Mouse (Mus musculus) thymus, adult 2 months (tissue): ENCODE measurements around the gene Asgr2.

Experiments used
- CTCF ChIP-seq: fragments of 200-500 bp; IDR thresholded peaks from 2 replicates; pipeline ENCODE4 v1.5.1; 2012; ENCODE audit warnings: mild to moderate bottlenecking, control low read depth, low read length, moderate library complexity, borderline replicate concordance; ENCODE audit not compliant: control insufficient read depth, poor library complexity, insufficient read depth; ENCODE audit errors: extremely low read depth
- POLR2A ChIP-seq: fragments of 200-500 bp; IDR thresholded peaks from 2 replicates; pipeline ENCODE4 v1.6.1; 2012; ENCODE audit warnings: mild to moderate bottlenecking, low read length, control low read depth, moderate library complexity; ENCODE audit not compliant: control insufficient read depth, poor library complexity, insufficient read depth; ENCODE audit errors: extremely low read depth

DNA sequence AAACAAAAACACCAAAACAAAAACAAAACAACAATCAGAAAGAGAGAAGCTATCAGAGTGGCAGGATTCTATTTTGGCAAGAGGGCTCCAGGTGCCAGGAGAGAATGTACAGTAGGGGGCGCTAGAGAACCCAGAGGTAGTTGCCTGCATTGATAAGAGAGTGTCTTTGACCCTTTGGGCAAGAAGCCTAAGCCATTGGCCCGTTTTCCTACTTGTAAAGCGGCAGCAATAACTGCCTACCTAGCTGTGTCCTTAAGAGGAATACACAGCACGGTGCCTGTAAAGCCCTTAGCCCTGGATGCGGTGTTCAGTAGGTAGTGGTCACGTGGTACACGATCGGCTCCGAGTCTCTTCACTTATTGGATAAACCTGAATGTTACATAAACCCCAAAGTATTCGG, 42.6 kb upstream of the Asgr2 start:
- TF ChIP-seq CTCF, result no peak
- TF ChIP-seq POLR2A, result no peak
